18 mouse cellular contexts compared by ENCODE assay signal in genomic region chr1:38298291-38298690, GRCm38 (mm10).
DNase-seq lines count a peak whose midpoint lies in the region; ATAC-seq and TF ChIP-seq lines count a peak whose summit lies in the region.
"Had no signal": no experiment of that assay in that cellular context is flagged by ENCODE, and none has a peak within 500 bp of the region (broad histone marks: within the 10 kb centered on the region; RNA-seq: fewer than 3 reads in every experiment).

No protein-coding gene starts in this region.

- no peak overlapping the region for H3K4me2 ChIP-seq in embryonic facial prominence, embryonic 12.5 days (replicated peaks)
- H3K4me2 ChIP-seq: forebrain, embryonic 13.5 days; hindbrain, embryonic 13.5 days had no signal

- 63% methylated on average over 3 of the region's 3 CpGs for WGBS in embryonic facial prominence, embryonic 12.5 days
- WGBS in embryonic facial prominence, embryonic 10.5 days = 82% methylated on average over 3 of the region's 3 CpGs

- no peaks in the 10 kb centered on the region for H3K36me3 ChIP-seq in embryonic facial prominence, embryonic 12.5 days
- no peaks in the 10 kb centered on the region for H3K36me3 ChIP-seq in embryonic facial prominence, embryonic 10.5 days (replicated peaks)
- H3K36me3 ChIP-seq: hindbrain, embryonic 13.5 days had no signal

- H3K9ac ChIP-seq in embryonic facial prominence, embryonic 12.5 days = no peak overlapping the region
- H3K9ac ChIP-seq: forebrain, embryonic 13.5 days; hindbrain, embryonic 13.5 days had no signal

- no peak for TF ChIP-seq POLR2A in brain, embryonic 14.5 days (IDR thresholded peaks at IDR 0.05; ENCODE audit: borderline replicate concordance, extremely low read depth, insufficient read depth, insufficient read length, poor library complexity, severe bottlenecking)

- H3K27ac ChIP-seq in embryonic facial prominence, embryonic 12.5 days = peak overlapping the region; percentile 5; the same call in 1 of the 2 replicates
- H3K27ac ChIP-seq in embryonic facial prominence, embryonic 10.5 days (replicated peaks) = no peak overlapping the region
- H3K27ac ChIP-seq: forebrain, embryonic 13.5 days; hindbrain, embryonic 13.5 days; hindbrain, postnatal 0 days had no signal

- no peaks in the 10 kb centered on the region for H3K9me3 ChIP-seq in embryonic facial prominence, embryonic 12.5 days
- H3K9me3 ChIP-seq in embryonic facial prominence, embryonic 10.5 days = no peaks in the 10 kb centered on the region
- H3K9me3 ChIP-seq: forebrain, embryonic 13.5 days; hindbrain, embryonic 13.5 days had no signal

- no peak for DNase-seq in embryonic facial prominence, embryonic 10.5 days (ENCODE audit: low spot score)
- DNase-seq in testis, postnatal 10 days (ENCODE audit: low spot score) = peak; percentile 2
- DNase-seq in testis, postnatal 14 days (ENCODE audit: low spot score) = no peak
- DNase-seq in brain, embryonic 14.5 days (ENCODE audit: low read depth) = peak; percentile 51
- no peak for DNase-seq in cerebellum, postnatal 4 days (ENCODE audit: low spot score in 2 of 2)
- no peak for DNase-seq in gastrocnemius, postnatal 36 days
- DNase-seq: adrenal gland, adult 2 months; adrenal gland, postnatal 25 days; cerebellum, adult 11 months; cerebellum, adult 8-10 months; cerebellum, postnatal 25 days; heart, postnatal 10 days; heart, postnatal 4 days; kidney, adult 18-20 months had no signal

- intact Hi-C loops in gastrocnemius, postnatal 36 days (cut with DNase I) = no loop called here

- H3K4me3 ChIP-seq in embryonic facial prominence, embryonic 12.5 days = no peak overlapping the region
- H3K4me3 ChIP-seq in embryonic facial prominence, embryonic 10.5 days = no peak overlapping the region
- H3K4me3 ChIP-seq: forebrain, embryonic 13.5 days; hindbrain, embryonic 13.5 days had no signal

- no peak for TF ChIP-seq CTCF in brain, embryonic 14.5 days (IDR thresholded peaks at IDR 0.05; ENCODE audit: borderline replicate concordance, extremely low read depth, insufficient read depth, insufficient read length)

- peaks cover 7% of the 10 kb centered on the region for H3K4me1 ChIP-seq in embryonic facial prominence, embryonic 12.5 days
- H3K4me1 ChIP-seq in embryonic facial prominence, embryonic 10.5 days = peaks cover 7% of the 10 kb centered on the region; the same call in 1 of the 2 replicates

- no peak for ATAC-seq in embryonic facial prominence, embryonic 12.5 days (ENCODE audit: insufficient number of reproducible peaks, insufficient read depth, low FRiP score, low TSS enrichment)
- ATAC-seq: forebrain, embryonic 13.5 days; hindbrain, postnatal 0 days had no signal

- H3K27me3 ChIP-seq in embryonic facial prominence, embryonic 12.5 days = no peaks in the 10 kb centered on the region
- no peaks in the 10 kb centered on the region for H3K27me3 ChIP-seq in embryonic facial prominence, embryonic 10.5 days (replicated peaks; ENCODE audit: low read depth, poor library complexity, severe bottlenecking)
- H3K27me3 ChIP-seq: forebrain, embryonic 13.5 days; hindbrain, embryonic 13.5 days had no signal

Comparison
In these comparisons a context has a peak if more than half of its experiments do, and no peak if none do; other contexts are left out.
1. DNase-seq: peak in testis, postnatal 10 days (single experiment) and brain, embryonic 14.5 days (single experiment); none in embryonic facial prominence, embryonic 10.5 days (single experiment), testis, postnatal 14 days (single experiment), cerebellum, postnatal 4 days (0 of 2) and gastrocnemius, postnatal 36 days (0 of 2).